Mouse (Mus musculus): ENCODE data around the gene Lypd5. TPM values are rescaled to one million over a fixed set of nuclear protein-coding genes. Genes with fewer than 3 reads are reported as not detected.

The Lypd5 gene
- total RNA-seq, 4 experiments from 2014 or later = not detected

DNA sequence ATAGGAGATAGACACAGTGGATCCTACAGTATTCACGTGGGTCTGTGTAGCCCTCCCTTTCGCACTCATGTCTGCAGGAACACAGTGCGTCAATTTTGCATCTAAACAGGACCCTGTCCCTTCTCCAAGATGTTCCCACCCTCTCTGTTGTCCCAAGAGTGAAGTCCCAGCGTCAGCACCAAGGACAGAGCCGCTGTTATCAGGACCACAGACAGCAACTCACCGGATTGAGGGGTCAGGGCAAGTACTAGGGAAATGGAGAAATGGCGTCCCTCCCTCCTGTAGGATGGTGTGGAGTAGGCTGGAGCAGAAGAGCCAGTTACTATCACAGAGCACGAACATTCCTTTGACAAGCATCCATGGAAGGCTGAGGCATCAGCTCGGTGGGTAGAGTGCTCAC, 10.3 kb downstream of the Lypd5 start:
- DNase-seq (ENCODE audit: low spot score in 2 of 2) = no peak

DNA sequence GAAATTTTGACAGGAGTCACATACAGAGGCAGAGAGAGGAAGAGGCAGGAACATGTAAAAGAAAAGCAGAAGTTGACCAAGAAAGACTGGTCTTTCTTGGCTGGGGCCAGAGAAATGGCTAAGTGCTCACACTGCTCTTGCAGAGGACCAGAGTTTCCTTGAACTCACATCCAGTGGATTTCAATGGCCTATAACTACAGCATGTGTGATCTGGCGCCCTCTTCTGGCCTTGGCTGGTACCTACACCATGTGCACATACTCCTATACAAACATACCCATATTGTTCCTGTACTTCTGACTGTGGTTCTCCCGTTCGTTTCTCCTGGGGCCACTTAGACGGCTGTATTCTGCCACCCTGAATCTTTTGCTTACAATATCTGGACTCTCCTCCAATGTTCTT, 12.0 kb downstream of the Lypd5 start:
- no peak for DNase-seq (ENCODE audit: low spot score in 2 of 2)

- no peak for DNase-seq (ENCODE audit: low spot score in 2 of 2)
These were observed 14.2 kb downstream of the Lypd5 start for GRCm38 (mm10) chr7:24363228-24363627.

DNA sequence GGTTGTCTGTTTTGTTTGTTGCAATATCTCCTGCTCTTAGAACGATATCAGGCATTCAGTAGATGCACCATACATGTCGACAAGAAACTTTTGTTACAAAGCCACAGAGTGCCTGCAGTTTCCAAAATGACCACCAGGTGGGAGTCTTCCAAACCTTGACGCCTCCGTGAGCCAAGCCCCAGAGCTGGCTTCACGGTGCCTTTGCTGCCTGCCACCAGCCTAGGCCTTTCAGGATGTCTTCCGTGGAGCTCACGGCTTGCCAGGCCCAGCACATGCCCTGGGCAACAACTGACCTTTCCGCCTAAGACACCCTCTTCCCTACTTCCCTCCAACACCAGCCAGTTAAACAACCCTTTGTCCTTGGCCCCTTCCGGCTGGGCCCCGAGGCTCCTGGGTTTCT, 15.8 kb downstream of the Lypd5 start:
- DNase-seq (ENCODE audit: low spot score in 2 of 2) = peak; percentile 66 to 89

GRCm38 (mm10) chr7:24365258-24366014, 16.4 kb downstream of the Lypd5 start:
- no peak for DNase-seq (ENCODE audit: low spot score in 2 of 2)

DNA sequence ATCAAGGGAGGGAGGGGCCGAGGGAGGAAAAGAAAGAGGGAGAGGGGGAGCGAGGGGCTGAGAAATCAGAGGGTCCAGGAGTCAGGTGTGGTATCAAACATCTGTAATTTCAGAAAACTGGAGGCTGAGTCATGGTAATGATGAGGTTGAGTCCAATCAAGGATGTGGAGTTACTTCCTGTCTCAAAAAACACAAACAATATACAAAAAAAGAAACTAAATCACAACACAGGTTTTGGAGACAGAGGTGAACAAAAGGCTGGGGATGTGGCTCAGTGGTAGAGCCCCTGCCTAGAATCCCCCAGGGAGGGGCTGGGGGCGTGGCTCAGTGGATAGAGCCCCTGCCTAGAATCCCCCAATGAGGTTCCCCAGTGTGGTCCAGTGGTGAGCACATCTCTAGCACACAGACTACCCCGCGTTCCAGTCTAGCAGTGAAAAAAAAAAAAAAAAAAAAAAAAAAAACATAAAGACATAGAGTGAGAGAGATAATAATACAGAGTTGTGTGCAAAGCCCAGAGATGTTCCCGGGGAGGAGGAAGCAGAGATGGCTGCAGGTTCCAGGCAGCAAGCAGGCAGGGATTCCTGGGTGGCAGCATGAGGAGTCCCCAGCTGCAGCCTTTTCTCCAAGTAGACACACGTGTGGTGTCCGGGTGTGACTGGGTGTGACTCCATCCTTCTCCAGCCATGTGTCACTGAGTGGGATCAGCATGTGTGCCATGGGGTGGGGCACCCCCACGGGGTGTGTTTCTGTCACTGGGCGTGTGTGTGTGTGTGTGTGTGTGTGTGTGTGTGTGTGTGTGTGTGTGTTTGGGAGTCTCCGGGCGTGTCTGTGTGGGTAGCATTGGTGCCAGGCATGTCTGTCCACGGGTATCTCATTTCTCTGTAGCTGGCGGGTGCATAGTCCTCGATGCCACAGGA, 18.0 kb downstream of the Lypd5 start:
- no peak for DNase-seq (ENCODE audit: low spot score in 2 of 2)

GRCm38 (mm10) chr7:24368226-24368625, 19.2 kb downstream of the Lypd5 start:
- DNase-seq (ENCODE audit: low spot score in 2 of 2) = no peak

- DNase-seq (ENCODE audit: low spot score in 2 of 2) = no peak
These were observed 19.9 kb downstream of the Lypd5 start for GRCm38 (mm10) chr7:24368946-24369345.

DNA sequence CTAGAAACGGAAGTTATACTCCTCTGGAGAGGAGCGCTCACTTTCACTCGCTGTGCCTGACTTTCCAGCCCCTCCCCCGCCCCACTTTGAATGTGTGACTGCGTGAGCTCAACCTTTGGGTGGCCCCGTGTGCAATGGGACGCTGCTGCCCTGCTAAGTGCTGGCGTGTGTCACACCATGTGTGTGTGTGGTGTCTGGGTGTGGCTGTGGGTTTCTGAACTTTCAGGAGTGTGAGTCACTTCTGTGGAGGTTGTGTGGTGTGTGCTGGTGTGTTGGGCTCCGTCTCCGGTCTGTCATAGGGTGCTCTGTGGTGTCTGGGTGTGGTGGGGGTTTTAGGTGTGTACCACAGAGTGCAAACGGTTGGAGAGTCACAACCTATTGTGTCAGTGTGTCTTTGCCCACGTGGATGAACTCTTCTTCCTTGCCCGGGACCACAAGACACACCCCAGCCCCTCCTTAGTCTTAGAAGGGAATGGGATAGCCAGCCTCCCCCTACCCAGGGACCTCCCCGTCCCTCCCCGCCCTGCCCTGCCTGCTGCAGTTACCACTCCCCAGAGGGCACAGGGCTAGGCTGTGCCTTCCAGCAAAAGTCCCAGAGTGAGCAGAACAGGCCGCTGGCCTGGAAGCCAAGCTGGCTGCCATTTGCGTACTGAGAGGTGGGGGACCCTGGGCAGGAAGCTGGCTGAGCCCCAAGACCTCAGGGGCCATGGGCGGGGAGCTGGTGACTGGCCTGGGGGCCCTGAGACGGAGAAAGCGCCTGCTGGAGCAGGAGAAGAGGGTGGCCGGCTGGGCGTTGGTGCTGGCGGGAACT, 20.9 kb downstream of the Lypd5 start, which contains the start of gene Kcnn4:
TSS of gene Kcnn4 (plus strand) at position 533 of the 811 bp plus-strand sequence.
- no peak for DNase-seq (ENCODE audit: low spot score in 2 of 2)

GRCm38 (mm10) chr7:24371012-24371808, 22.2 kb downstream of the Lypd5 start:
- DNase-seq (ENCODE audit: low spot score in 2 of 2) = no peak

DNA sequence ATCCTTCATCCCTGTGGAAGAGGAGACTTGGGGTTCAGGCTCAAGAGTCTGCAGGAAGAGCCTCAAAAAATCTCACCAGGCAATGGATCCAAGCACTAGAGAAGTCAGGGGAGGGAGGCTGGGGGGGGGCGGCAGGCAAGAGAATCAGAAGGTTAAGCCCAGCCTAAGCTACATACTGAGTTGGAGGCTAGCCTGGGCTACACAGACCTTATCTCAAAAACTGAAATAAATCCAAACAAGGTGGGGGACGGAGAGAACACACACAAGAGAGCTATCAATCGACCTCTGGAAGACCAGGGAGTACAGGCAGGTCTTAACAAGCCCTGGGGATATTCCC, 22.8 kb downstream of the Lypd5 start:
- DNase-seq (ENCODE audit: low spot score in 2 of 2) = no peak

DNA sequence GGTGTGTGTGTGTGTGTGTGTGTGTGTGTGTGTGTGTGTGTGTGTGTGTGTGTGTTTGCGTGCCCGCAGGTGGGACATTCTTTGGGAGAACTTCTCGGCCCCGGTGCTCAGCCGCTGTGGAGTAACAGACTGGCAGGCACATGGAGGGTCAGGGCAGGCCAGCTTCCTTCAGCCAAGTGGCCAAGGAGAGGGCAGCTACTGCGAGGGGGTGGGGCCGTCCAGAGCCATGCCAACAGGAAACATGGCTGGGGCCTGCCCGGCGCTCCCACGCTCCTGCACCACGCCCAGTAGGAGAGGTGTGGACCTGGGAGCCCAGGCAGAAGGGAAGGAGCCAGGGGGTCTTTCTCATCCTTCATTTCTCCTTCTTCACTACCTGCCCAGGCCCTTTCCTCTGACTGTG, 23.3 kb downstream of the Lypd5 start:
- DNase-seq (ENCODE audit: low spot score in 2 of 2) = no peak

GRCm38 (mm10) chr7:24372786-24373185, 23.8 kb downstream of the Lypd5 start:
- DNase-seq (ENCODE audit: low spot score in 2 of 2) = no peak

DNA sequence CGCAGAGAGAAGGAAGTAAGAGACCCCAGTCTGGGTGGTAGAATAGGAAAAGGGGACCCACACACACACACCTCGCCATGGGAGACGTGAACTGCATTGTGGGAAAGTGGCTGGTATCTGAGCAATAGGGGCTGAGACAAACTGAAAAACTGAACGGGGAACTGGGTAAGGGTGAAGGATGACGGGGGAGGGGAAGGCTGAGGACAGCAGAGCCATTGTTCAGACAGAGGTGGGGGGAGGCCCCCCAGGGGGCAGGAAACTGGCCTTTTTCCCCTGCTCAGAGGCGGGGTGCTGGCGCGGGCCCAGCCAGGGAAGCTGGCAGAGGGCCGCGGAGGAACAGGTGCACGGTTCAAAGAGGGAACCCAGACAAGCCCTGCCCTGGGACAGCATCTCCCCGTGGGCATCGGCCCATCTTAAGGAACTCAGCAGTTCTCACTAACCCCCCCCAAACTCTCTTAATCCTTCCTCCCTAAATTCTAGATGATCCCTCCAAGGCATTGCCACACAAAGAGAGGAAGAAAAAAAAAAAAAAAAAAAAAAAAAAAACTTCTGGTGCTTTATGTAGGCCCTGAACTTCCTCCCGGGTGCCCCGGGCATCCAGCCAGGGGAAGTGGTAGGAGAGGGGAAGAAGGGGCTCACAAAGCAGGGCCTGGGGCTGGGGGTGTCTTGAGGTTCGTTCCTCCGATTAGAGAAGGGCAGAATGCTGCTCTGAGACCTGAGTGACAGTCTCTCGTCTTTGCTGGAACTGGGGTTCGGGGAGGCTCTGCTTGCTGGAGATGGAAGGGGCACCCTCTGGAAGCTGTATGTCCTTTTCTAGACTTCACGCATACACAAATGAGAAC, 24.8 kb downstream of the Lypd5 start:
- no peak for DNase-seq (ENCODE audit: low spot score in 2 of 2)

- DNase-seq (ENCODE audit: low spot score in 2 of 2) = no peak
These were observed 27.5 kb downstream of the Lypd5 start for GRCm38 (mm10) chr7:24376456-24376855.

GRCm38 (mm10) chr7:24377091-24377865, 28.3 kb downstream of the Lypd5 start:
- no peak for DNase-seq (ENCODE audit: low spot score in 2 of 2)

DNA sequence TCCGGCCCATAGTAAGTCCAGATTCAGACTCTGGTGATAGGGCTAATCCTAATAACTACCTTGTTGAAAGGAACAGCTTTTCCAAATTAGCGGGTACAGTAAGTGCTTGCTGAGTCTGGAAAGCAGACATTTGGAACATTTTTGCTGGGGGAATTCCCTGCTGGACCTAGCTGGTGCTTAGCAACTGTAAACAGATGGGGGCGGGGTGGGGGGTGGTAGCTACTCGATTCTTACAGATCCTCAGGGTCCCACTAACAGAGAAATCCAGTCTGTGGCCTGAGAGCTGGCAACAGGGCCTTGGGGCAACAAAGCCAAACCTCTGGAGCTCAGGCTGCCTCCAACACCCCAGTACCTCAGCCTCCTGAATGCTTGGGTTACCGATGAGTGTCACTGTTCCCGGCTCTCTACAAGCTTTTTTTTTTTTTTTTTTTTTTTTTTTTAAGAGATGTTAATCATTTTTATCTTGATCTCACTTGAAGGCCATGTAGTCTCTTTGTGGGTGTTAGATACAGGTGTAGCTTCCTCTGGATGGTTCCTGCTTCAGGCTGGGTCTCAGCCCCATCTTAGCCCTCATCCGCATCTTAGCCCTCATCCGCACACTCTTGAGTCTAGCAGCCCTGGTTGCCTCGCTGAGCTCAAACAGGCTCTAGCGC, 29.2 kb downstream of the Lypd5 start:
- DNase-seq (ENCODE audit: low spot score in 2 of 2) = no peak

GRCm38 (mm10) chr7:24379934-24380333, 30.9 kb downstream of the Lypd5 start:
- no peak for DNase-seq (ENCODE audit: low spot score in 2 of 2)

GRCm38 (mm10) chr7:24380370-24380769, 31.4 kb downstream of the Lypd5 start:
- no peak for DNase-seq (ENCODE audit: low spot score in 2 of 2)

Data from layer of hippocampus, adult 8-10 months (tissue).